Mouse (Mus musculus): Measurements from ENCODE around the gene Olfr1047. TPM values are rescaled to one million over a fixed set of nuclear protein-coding genes. Genes with fewer than 3 reads are reported as not detected.

Gene Olfr1047
- polyA plus RNA-seq, 1 experiment from 2014 or later = not detected

GRCm38 (mm10) chr2:86179950-86180349 is 51.3 kb downstream of the Olfr1047 start:
- 81% methylated on average over 3 of the region's 3 CpGs for WGBS
- Histone ChIP-seq H3K27ac (replicated peaks; ENCODE audit: low read depth, low read length) (no peak overlapping the region), H3K4me3 (ENCODE audit: low read depth, low read length) (no peak overlapping the region), H3K36me3 (replicated peaks; ENCODE audit: control insufficient read depth, insufficient read depth, low read depth, low read length) (no peaks in the 10 kb centered on the region), H3K4me1 (ENCODE audit: control insufficient read depth, insufficient read depth, low read length) (no peaks in the 10 kb centered on the region), H3K9me3 (replicated peaks; ENCODE audit: control insufficient read depth, low read length) (no peaks in the 10 kb centered on the region), H3K9ac (replicated peaks; ENCODE audit: low read length) (no peak overlapping the region), H3K27me3 (ENCODE audit: control insufficient read depth, insufficient read depth, low read length) (no peaks in the 10 kb centered on the region), H3K4me2 (ENCODE audit: low read depth, low read length) (no peak overlapping the region)
- no peak for ATAC-seq (replicated peaks; ENCODE audit: insufficient number of reproducible peaks, low FRiP score, low TSS enrichment, low read depth)
- DNase-seq (ENCODE audit: low spot score) = no peak

GRCm38 (mm10) chr2:86177720-86178119 is 53.5 kb downstream of the Olfr1047 start, which contains the start of gene Olfr1044:
TSS of gene Olfr1044 (minus strand) at chr2:86177820.
- DNase-seq (ENCODE audit: low spot score) (no peak), ATAC-seq (replicated peaks; ENCODE audit: insufficient number of reproducible peaks, low FRiP score, low TSS enrichment, low read depth) (no peak)
- Histone ChIP-seq H3K4me3 (ENCODE audit: low read depth, low read length) (no peak within 1 kb of the TSS), H3K27ac (replicated peaks; ENCODE audit: low read depth, low read length) (no peak within 1 kb of the TSS), H3K27me3 (ENCODE audit: control insufficient read depth, insufficient read depth, low read length) (no peaks in the 10 kb centered on the region), H3K36me3 (replicated peaks; ENCODE audit: control insufficient read depth, insufficient read depth, low read depth, low read length) (no peaks in the 10 kb centered on the region), H3K9ac (replicated peaks; ENCODE audit: low read length) (no peak within 1 kb of the TSS), H3K4me2 (ENCODE audit: low read depth, low read length) (no peak within 1 kb of the TSS), H3K9me3 (replicated peaks; ENCODE audit: control insufficient read depth, low read length) (no peaks in the 10 kb centered on the region), H3K4me1 (ENCODE audit: control insufficient read depth, insufficient read depth, low read length) (no peaks in the 10 kb centered on the region)

Other genes starting within 250 kb of the Olfr1047 start
- gene Olfr1031, start 241.1 kb downstream of the Olfr1047 start, polyA plus RNA-seq (2014; fragmentation: Nextera tagmentation; extraction: Ambion mirVana) = not detected in 2 replicates
- not detected in 2 replicates for gene Olfr1032, start 225.9 kb downstream of the Olfr1047 start, polyA plus RNA-seq (2014; fragmentation: Nextera tagmentation; extraction: Ambion mirVana)
- gene Olfr1033, start 210.8 kb downstream of the Olfr1047 start, polyA plus RNA-seq (2014; fragmentation: Nextera tagmentation; extraction: Ambion mirVana) = 0.06 TPM in 1 of 2 replicates, not detected in the other
- 0.10 TPM in 1 of 2 replicates, not detected in the other for gene Olfr1034, start 185.5 kb downstream of the Olfr1047 start, polyA plus RNA-seq (2014; fragmentation: Nextera tagmentation; extraction: Ambion mirVana)
- gene Olfr1036, start 157.4 kb downstream of the Olfr1047 start, polyA plus RNA-seq (2014; fragmentation: Nextera tagmentation; extraction: Ambion mirVana) = not detected in 2 replicates
- not detected in 2 replicates for gene Olfr1037, start 144.0 kb downstream of the Olfr1047 start, polyA plus RNA-seq (2014; fragmentation: Nextera tagmentation; extraction: Ambion mirVana)
- gene Olfr1039, start 95.5 kb downstream of the Olfr1047 start, polyA plus RNA-seq (2014; fragmentation: Nextera tagmentation; extraction: Ambion mirVana) = not detected in 2 replicates
- not detected in 2 replicates for gene Olfr1040, start 84.7 kb downstream of the Olfr1047 start, polyA plus RNA-seq (2014; fragmentation: Nextera tagmentation; extraction: Ambion mirVana)
- not detected in 2 replicates for gene Olfr1042, start 69.6 kb downstream of the Olfr1047 start, polyA plus RNA-seq (2014; fragmentation: Nextera tagmentation; extraction: Ambion mirVana)
- not detected in 2 replicates for gene Olfr1043, start 63.9 kb downstream of the Olfr1047 start, polyA plus RNA-seq (2014; fragmentation: Nextera tagmentation; extraction: Ambion mirVana)
- not detected in 2 replicates for gene Olfr1044, start 53.6 kb downstream of the Olfr1047 start, polyA plus RNA-seq (2014; fragmentation: Nextera tagmentation; extraction: Ambion mirVana)
- not detected in 2 replicates for gene Olfr52, start 45.7 kb downstream of the Olfr1047 start, polyA plus RNA-seq (2014; fragmentation: Nextera tagmentation; extraction: Ambion mirVana)
- not detected in 2 replicates for gene Olfr1045, start 28.4 kb downstream of the Olfr1047 start, polyA plus RNA-seq (2014; fragmentation: Nextera tagmentation; extraction: Ambion mirVana)
- not detected in 2 replicates for gene Olfr1046, start 12.1 kb downstream of the Olfr1047 start, polyA plus RNA-seq (2014; fragmentation: Nextera tagmentation; extraction: Ambion mirVana)
- gene Olfr1048, start 8.9 kb upstream of the Olfr1047 start, polyA plus RNA-seq (2014; fragmentation: Nextera tagmentation; extraction: Ambion mirVana) = not detected in 2 replicates
- gene Olfr1049, start 26.9 kb upstream of the Olfr1047 start, polyA plus RNA-seq (2014; fragmentation: Nextera tagmentation; extraction: Ambion mirVana) = not detected in 2 replicates
- gene Olfr1051, start 47.7 kb upstream of the Olfr1047 start, polyA plus RNA-seq (2014; fragmentation: Nextera tagmentation; extraction: Ambion mirVana) = not detected in 2 replicates
- gene Olfr1052, start 61.1 kb upstream of the Olfr1047 start, polyA plus RNA-seq (2014; fragmentation: Nextera tagmentation; extraction: Ambion mirVana) = not detected in 2 replicates
- not detected in 2 replicates for gene Olfr1053, start 83.9 kb upstream of the Olfr1047 start, polyA plus RNA-seq (2014; fragmentation: Nextera tagmentation; extraction: Ambion mirVana)
- gene Olfr1054, start 104.0 kb upstream of the Olfr1047 start, polyA plus RNA-seq (2014; fragmentation: Nextera tagmentation; extraction: Ambion mirVana) = not detected in 2 replicates
- not detected in 2 replicates for gene Olfr1055, start 118.9 kb upstream of the Olfr1047 start, polyA plus RNA-seq (2014; fragmentation: Nextera tagmentation; extraction: Ambion mirVana)
- gene Olfr1056, start 131.1 kb upstream of the Olfr1047 start, polyA plus RNA-seq (2014; fragmentation: Nextera tagmentation; extraction: Ambion mirVana) = not detected in 2 replicates
- not detected in 2 replicates for gene Olfr1057, start 147.0 kb upstream of the Olfr1047 start, polyA plus RNA-seq (2014; fragmentation: Nextera tagmentation; extraction: Ambion mirVana)
- gene Olfr1058, start 157.2 kb upstream of the Olfr1047 start, polyA plus RNA-seq (2014; fragmentation: Nextera tagmentation; extraction: Ambion mirVana) = 0.15 TPM in 1 of 2 replicates, not detected in the other
- gene Olfr1061, start 182.6 kb upstream of the Olfr1047 start, polyA plus RNA-seq (2014; fragmentation: Nextera tagmentation; extraction: Ambion mirVana) = not detected in 2 replicates
- not detected in 2 replicates for gene Olfr1062, start 195.3 kb upstream of the Olfr1047 start, polyA plus RNA-seq (2014; fragmentation: Nextera tagmentation; extraction: Ambion mirVana)
- gene Olfr1065, start 219.2 kb upstream of the Olfr1047 start, polyA plus RNA-seq (2014; fragmentation: Nextera tagmentation; extraction: Ambion mirVana) = not detected in 2 replicates
- gene Olfr1066, start 224.9 kb upstream of the Olfr1047 start, polyA plus RNA-seq (2014; fragmentation: Nextera tagmentation; extraction: Ambion mirVana) = not detected in 2 replicates

All from embryonic facial prominence, embryonic 11.5 days (tissue).